ENCODE assay signal across 15 mouse cellular contexts in the genomic region with DNA sequence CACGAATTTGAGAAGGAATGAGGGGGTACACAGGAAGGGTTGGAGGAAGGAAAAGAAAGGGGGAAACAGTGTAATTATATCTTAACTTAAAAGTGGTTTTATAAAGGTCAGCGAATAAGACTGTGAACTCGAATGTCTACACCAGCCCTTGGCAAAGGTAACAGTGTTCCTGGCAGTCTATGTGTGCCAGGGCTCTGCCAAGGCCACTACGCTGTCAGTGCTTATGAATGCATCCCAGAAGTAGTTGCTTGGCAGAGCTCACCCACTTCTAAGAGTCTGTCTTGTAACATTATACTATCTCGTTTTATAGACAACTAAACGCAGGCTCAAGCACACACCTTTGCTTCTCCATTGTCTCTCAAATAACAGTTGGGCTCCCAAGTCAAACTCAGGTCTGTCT.
"Had no signal": no experiment of that assay in that cellular context is flagged by ENCODE, and none has a peak within 500 bp of the region (broad histone marks: within the 10 kb centered on the region; RNA-seq: fewer than 3 reads in every experiment).

No protein-coding gene starts in this region.

- ATAC-seq: lung, postnatal 0 days had no signal

- H3K4me2 ChIP-seq: limb, embryonic 12.5 days; neural tube, embryonic 15.5 days; stomach, embryonic 15.5 days had no signal

- H3K4me1 ChIP-seq: limb, embryonic 12.5 days; neural tube, embryonic 15.5 days had no signal

- H3K9me3 ChIP-seq: limb, embryonic 12.5 days; neural tube, embryonic 15.5 days; stomach, embryonic 15.5 days had no signal

- DNase-seq: kidney, postnatal 4 days; liver; lung, adult 2 months; lung, postnatal 36 days; midbrain, embryonic 14.5 days; thymus, adult 2 months; thymus, postnatal 25 days had no signal

- H3K4me3 ChIP-seq: layer of hippocampus, adult 2 months; limb, embryonic 12.5 days; myocyte; neural tube, embryonic 15.5 days; stomach, embryonic 15.5 days had no signal

- H3K27me3 ChIP-seq: limb, embryonic 12.5 days; neural tube, embryonic 15.5 days; stomach, embryonic 15.5 days had no signal

- H3K9ac ChIP-seq: limb, embryonic 12.5 days; liver, embryonic 14.5 days; neural tube, embryonic 15.5 days; stomach, embryonic 15.5 days had no signal

- H3K27ac ChIP-seq: kidney, postnatal 0 days; layer of hippocampus, adult 2 months; limb, embryonic 12.5 days; liver, embryonic 14.5 days; neural tube, embryonic 15.5 days; stomach, embryonic 15.5 days had no signal

- H3K36me3 ChIP-seq: stomach, embryonic 15.5 days had no signal
